Mouse (Mus musculus) layer of hippocampus, adult 2 months (tissue): ENCODE measurements around the gene Anxa4. TPM values are rescaled to one million over a fixed set of nuclear protein-coding genes. Genes with fewer than 3 reads are reported as not detected.

Experiments
- DNase-seq, 2 experiments: peaks; one replicate each; pipeline ENCODE4 v3.0.0; 2022; ENCODE audit warnings: low spot score in 2 of 2
- H3K27ac ChIP-seq: fragments of 200-600 bp; 2 replicates; pipeline ENCODE4 v1.8.1; 2022
- H3K4me3 ChIP-seq: fragments of 200-600 bp; 2 replicates; pipeline ENCODE4 v1.8.1; 2022; ENCODE audit warnings: mild to moderate bottlenecking
- CTCF ChIP-seq: fragments of 200-600 bp; conservative IDR thresholded peaks from 2 replicates; pipeline ENCODE4 v1.8.1; 2022; ENCODE audit warnings: antibody characterized with exemption, mild to moderate bottlenecking, moderate library complexity
- long read RNA-seq, 2 experiments: library from polyadenylated mRNA; stranded (forward); transcript quantifications; one replicate each; pipeline ENCODE4 v2.0.0; 2021; ENCODE audit warnings: borderline mapping rate in 2 of 2
- total RNA-seq, 2 experiments: library from RNA; stranded (reverse); gene quantifications; 2 replicates each; pipeline ENCODE4 v1.2.3; 2021

Anxa4 gene
- 1 to 10 TPM; 4.6 to 4.8 TPM for total RNA-seq
- long read RNA-seq, experiment 1, partial matches to known transcripts, result 1 of 3 reads
- long read RNA-seq, experiment 1, other reads (novel, unspliced or antisense), result 0 of 3 reads
- long read RNA-seq, experiment 2, transcript Anxa4-201 (13 exons, 2,002 nt), result major isoform, 7 of 8 reads
- long read RNA-seq, experiment 2, partial matches to known transcripts, result 0 of 8 reads
- long read RNA-seq, experiment 2, other reads (novel, unspliced or antisense), result 1 of 8 reads

DNA sequence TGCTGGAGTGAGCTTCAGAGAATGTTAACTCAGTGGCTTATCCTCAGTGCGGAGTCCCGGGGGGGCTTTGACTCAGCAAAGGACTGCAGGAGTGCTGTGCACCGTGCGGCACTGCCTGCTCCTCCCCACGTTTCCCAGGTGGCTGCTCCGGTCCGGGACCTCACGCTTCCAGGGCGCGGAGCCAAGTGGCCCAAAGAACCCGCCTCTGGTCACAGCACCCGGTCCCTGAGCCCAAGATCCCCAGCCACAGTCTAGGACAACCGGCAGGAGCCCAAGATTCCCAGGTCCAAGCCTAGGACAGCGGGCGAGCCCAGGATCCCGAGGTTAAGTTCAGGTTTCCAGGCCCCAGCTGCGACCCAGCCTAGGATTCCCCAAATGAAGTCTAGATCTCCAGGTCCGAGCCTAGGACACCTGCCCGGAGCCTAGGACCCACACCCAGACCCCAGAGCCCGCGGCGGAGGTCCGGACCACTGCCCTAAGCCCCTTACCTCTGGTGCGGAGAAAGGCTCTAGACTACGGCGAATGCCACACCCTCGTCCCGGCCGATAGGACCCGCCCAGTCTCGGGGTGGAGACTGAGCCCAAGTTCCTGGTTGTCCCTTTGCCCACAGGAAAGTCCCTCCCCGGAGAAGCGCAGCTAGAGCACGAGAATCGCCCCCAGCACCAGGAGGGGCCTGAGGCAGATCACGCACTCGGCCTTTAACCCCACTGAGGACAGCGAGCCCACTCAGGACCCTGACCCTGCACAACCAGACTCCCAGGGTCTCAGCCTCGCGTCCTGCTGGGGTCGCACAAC, at the start of gene Anxa4:
TSS of gene Anxa4 (minus strand) at position 564 of the 795 bp plus-strand sequence.
- Histone ChIP-seq H3K27ac (no peak within 1 kb of the TSS), H3K4me3 (peak within 1 kb of the TSS; percentile 57)
- TF ChIP-seq CTCF, result no peak
- DNase-seq, result no peak

GRCm38 (mm10) chr6:86841949-86842348, 48.6 kb upstream of the Anxa4 start:
- DNase-seq, result no peak
- no peak overlapping the region for H3K27ac ChIP-seq
- no peak for TF ChIP-seq CTCF
- no peak overlapping the region for H3K4me3 ChIP-seq

DNA sequence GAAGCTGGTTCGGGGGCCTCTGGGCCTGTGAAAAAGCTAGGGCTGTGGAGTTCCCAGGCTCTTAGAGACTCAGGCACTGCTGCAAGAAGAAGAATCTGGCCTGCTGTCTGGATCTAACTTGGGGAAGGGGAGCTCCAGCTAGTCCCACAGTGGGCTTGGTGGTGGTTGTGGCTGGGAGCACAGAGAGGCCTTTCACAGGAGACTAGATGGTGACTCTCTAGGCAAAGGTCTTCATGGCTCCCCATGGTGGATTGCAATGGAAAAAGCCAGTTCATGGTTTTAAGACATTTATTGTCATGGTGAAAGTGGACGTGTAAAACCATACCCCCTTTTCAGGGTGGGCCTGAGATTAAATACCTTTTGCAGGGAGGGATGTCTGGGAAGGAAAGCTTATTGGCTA, 45.7 kb upstream of the Anxa4 start:
- H3K4me3 ChIP-seq, result no peak overlapping the region
- no peak for TF ChIP-seq CTCF
- no peak for DNase-seq
- no peak overlapping the region for H3K27ac ChIP-seq

DNA sequence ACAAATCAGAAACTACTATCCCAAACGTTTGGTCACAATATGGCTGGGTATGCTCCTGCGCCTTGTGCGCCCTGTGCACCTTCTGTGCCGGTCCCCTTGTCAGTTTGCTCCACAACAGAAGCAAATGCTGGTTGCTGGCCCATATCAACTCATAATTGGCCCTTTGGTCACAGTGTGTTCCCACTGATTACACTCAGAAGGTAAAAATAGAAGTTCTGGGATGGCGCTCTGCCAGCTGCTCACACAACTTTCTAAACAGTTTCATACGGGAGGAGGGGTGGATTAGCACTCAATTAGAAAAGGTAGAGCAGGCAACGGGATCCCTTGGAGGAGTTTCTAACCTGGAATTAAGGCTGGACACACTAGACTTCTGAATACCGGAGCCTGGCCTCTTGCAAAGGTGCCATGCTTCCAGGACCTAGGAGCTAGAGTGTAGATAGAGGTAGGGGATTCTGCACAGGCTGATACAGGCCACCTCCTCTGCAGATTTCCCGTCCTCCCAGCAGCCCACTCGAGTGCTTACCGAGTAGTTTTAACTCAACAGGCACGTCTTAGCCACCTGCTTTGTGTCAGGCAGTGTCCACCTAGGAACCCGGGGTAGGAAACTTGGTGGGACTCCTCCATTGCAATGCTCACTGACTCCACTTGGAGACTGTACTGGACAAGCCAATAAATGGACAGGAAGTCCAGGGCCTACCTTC, 39.6 kb upstream of the Anxa4 start:
- no peak overlapping the region for H3K4me3 ChIP-seq
- H3K27ac ChIP-seq, result no peak overlapping the region
- DNase-seq, result no peak
- TF ChIP-seq CTCF, result no peak

DNA sequence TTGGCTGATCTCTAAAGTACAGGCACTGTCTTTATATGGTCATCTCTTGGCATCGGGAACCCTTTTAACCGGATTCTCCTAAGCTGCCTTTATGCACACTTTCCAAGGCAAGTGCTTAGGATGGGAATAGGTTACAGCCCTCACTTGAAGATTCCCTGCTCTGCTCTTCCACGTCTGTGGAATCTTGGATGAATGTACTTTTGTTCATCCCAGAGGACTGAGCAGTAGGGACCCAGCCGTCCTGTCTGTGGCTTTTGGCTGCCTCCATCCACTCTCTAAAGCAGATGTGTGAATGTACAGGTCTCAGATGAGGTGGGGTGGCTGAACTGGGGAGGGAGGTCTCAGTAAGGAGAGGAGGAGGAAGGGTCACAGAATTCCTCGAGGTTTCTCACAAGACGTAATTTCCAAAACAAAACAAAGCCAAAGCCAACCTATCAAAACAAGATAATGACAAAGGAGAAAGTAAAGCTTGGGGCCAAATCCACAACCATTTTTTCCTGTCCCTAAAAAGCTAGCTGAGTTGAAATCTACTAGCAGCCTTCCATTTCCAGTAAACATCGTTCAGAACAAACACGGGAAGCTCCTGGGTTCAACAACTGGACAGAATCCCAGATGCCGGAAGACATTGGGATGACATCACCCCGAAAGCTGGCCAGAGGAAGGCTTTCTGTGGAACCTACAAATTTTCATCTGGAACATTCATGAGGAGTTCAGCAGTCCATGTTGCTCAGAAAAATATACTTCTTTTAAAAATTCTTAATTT, 37.5 kb upstream of the Anxa4 start:
- DNase-seq, result no peak
- no peak overlapping the region for H3K27ac ChIP-seq
- H3K4me3 ChIP-seq, result no peak overlapping the region
- TF ChIP-seq CTCF, result no peak

DNA sequence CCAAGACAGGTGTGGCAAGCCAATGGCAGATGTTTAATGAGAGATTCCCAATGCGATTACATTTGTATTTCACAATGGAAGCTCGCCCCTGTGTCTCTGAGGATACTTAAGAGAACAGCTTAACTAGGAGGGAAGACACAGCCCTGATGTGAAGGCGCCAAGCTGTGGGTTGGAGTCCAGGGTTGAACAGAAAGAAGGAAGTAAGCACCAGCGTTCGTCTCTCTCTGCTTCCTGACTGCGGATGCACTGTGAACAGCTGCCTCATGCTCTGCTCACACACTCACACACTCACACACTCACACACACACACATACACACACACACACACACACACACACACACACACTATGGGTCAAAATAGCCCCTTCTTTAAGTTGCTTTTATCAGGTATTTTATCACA, 36.4 kb upstream of the Anxa4 start:
- no peak for TF ChIP-seq CTCF
- no peak overlapping the region for H3K27ac ChIP-seq

GRCm38 (mm10) chr6:86827432-86827831, 34.0 kb upstream of the Anxa4 start:
- no peak overlapping the region for H3K27ac ChIP-seq
- peak; percentile 58 for TF ChIP-seq CTCF

More for the DNA sequence above, 36.4 kb upstream of the Anxa4 start:
- H3K4me3 ChIP-seq, result no peak overlapping the region
- no peak for DNase-seq

DNA sequence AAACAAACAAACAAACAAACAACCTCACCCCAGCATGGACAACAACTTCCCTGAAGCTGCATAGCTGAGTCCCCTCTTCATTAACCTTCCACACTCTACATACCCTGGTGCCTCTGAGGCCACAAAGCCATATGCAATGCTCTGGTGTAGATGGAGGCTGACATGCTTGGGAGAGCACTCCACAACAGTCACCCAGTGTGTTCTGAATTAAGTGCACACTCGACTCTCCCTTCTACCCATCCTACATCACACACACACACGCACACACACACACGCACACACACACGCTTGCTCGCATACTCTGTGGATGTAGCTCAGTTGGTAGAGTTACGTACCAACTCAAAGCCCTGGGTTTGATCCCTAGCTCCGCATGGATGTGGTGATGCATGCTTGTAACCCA, 31.0 kb upstream of the Anxa4 start:
- no peak for DNase-seq
- H3K4me3 ChIP-seq, result no peak overlapping the region
- TF ChIP-seq CTCF, result no peak
- H3K27ac ChIP-seq, result peak overlapping the region; percentile 94; the same call in 1 of the 2 replicates

More at GRCm38 (mm10) chr6:86827432-86827831, 34.0 kb upstream of the Anxa4 start:
- DNase-seq, result no peak
- no peak overlapping the region for H3K4me3 ChIP-seq

- no peak for TF ChIP-seq CTCF
- Histone ChIP-seq H3K4me3 (no peak overlapping the region), H3K27ac (peak overlapping the region; percentile 94; the same call in 1 of the 2 replicates)
- no peak for DNase-seq
Observed at GRCm38 (mm10) chr6:86823824-86824223, 30.4 kb upstream of the Anxa4 start.

DNA sequence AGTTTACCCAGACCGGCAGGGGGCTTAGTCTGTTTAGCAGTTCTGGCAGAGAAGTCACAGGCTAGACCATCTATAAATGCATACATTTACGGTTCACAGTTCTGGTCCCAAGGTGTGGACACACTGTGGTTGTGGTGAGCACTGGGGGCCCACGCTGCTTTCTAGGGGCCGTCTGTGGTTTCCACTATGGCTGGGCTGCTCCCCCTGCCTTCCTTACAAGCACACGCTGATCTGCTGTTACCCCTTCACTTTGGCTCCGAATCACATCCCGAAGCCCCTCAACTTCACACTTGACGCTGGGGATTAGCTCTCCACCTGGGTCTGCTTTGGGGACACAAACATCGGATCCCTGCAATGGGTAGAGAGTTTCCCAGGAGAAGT, 29.7 kb upstream of the Anxa4 start:
- peak; percentile 43 for TF ChIP-seq CTCF
- Histone ChIP-seq H3K27ac (peak overlapping the region; percentile 94), H3K4me3 (peak overlapping the region; percentile 55)
- no peak for DNase-seq

GRCm38 (mm10) chr6:86822285-86823050, 29.1 kb upstream of the Anxa4 start:
- TF ChIP-seq CTCF, result no peak
- peak overlapping the region; percentile 55 for H3K4me3 ChIP-seq
- peak overlapping the region; percentile 94 for H3K27ac ChIP-seq
- DNase-seq, result peak; percentile 62 to 80

GRCm38 (mm10) chr6:86820690-86821089, 27.3 kb upstream of the Anxa4 start:
- H3K4me3 ChIP-seq, result no peak overlapping the region
- no peak overlapping the region for H3K27ac ChIP-seq
- no peak for DNase-seq
- peak; percentile 73 for TF ChIP-seq CTCF
